Mouse (Mus musculus) urinary bladder, adult 2 months (tissue): ENCODE measurements at regions not wholly inside any gene's neighbourhood (a gene's known extent, or its start where the extent isn't known, plus 50 kb on each side); places are given as distances from the start of the nearest gene placed in this dataset.
A peak's percentile ranks its signal among the peaks of the same experiment; 100 is the strongest.

ENCODE experiments used
- DNase-seq: peaks from one replicate; pipeline ENCODE4 v3.0.0; 2022; ENCODE audit warnings: low spot score

DNA sequence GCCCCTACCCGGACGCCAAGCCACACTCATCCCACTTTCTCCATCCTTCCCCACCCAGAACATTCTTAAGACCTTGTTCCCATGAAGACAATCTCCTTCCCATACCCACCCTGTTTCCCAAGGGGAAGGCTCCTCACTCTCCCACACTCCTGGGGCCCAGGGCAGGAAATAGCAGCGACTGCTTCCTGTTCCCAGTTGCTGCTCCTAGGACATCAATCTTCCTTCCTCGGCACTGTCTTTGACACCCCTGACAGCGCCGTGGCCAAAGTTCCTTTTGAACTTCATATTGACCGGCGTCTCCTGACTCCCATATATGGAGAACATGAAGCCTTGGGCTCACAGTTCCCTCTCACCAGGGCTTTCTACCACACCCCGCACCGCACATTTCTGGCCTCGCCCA lies 96.2 kb upstream of the Spred2 start:
- DNase-seq: no peak

DNA sequence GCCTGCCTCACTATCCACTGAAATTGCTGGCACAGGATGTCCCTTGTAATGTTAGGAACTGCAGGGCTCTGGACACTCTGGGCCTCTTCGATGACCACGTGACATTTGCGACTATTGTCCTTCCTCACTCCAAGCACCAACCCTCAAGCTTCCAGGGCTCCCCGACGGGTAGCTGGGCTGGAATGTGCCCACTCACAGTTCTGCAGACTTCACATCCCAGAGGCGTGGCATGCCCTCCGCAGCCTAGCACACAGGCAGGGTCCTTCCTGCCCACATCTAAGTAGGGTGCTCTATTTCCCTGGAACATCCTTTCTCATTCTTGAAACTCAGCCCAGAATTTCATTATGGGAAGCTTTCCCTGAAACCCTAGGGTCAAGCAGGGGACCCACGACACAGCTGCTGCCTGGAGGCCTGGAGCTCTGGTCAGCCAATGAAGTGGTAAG lies 95.2 kb upstream of the Spred2 start:
- no peak for DNase-seq

DNA sequence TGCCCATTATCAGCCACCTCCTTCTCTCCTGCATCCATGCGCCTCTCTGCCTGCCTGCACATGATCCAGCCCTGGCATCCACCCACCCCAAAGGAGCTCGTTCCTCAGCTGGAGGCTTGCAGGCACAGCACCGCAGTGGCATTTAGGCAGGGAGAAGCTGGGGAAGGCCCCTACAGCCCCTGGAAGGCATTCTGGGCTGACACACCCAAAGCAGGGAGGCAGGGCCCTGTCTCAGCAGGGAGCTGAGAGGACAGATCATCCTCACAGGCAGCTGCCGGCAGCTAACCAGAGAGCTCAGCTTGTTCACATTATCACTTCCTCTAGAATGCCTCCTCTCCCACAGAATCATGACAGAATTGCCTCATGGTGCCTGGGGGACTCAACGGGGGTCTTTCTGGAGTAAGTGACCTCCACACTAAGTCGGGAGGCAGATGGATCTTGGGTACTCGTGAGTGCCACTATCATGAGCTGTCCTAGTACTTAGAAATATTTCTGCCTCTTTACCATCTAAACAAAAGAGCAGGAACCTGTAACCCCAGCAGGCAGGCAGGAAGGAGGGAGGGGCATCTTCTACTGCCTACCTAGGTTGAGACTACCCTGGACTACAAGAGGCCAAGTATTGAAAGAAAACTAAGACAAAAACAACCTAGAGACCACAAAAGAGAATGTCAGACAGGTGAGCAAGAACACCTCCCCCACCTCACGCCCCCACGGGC lies 94.5 kb upstream of the Spred2 start:
- no peak for DNase-seq

- peak; percentile 61 for DNase-seq
These were observed 93.7 kb upstream of the Spred2 start for GRCm38 (mm10) chr11:19830280-19831062.

DNA sequence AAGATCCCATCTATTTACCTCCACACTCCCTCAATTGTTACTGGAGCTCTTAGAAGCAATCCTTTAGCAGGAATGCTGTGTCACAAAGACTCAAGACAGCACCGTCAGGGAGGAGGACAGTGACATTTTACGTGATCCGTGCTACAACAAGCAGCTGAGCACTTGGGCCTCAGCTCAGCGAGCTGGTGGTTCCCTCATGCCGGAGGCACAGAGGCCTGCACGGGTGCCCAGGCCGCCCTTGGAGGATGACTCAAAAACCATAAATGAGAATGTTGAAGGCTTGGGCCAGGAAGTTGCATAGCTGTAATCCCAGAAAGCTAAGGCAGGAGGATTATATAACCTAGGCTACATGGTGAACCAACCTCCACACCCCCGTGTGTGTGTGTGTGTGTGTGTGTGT lies 89.6 kb upstream of the Spred2 start:
- no peak for DNase-seq

DNA sequence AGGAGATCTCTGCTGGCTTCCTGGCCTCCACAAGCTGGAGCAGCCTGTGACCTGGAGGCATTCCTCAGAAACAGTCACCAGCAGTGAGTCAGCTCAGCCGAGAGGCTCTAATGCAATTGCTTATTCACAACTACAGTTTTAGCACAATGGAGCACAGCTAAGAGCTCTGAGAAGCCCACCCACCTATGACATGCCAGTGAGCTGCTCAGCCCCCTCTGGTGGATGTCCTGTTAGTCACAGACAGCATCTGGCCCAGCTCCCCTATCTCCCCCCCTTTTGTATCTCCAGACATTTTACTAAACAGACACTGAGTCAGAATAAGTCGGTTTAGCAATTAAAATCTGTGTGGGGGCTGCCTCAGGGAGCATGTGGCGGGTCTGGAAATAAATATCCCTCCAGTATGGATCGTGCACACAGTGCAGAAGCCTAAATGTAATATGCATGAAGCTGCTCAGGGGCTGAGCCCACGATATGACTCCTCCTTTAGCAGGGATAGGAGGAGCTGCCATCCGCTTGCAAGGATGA lies 88.9 kb upstream of the Spred2 start:
- no peak for DNase-seq

- no peak for DNase-seq
These were observed 85.2 kb upstream of the Spred2 start for GRCm38 (mm10) chr11:19838932-19839331.

DNA sequence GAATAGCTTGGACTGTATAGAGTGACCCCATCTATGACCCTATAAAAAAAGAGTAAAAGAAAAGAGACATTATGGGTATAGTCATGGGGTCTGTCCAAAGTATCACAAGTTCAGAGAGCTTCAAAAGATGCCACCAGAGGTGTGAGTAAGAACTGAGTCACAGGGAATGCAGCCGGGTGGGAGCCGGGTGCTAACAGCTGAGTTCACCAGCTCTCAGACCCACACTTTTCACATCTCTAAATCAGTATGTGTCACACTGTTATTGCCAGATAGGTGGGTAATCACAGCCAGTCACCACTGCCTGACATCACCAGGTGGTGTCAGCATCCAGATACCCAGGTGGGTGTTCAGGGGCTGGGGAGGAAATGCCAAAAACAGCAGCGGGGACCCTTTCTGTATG lies 81.1 kb upstream of the Spred2 start:
- DNase-seq: no peak

DNA sequence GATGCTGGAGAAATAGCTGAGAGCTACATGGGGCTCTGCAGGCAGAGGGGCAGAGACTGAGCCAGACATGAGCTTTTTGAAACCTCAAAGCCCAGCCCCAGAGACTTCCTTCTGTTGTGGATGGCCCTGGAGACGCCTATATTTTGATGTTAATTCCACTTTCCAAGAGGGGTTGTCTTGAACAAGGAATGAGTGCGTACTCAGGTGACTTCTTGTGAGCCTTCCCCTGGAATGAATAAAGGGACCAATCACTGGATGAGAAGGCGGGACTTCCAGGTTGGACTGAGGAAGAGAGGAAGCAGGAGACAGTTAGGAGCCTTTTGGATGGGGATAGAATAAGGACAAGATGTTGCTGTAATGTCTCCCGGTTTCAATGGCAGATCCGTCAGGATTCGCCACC lies 76.3 kb upstream of the Spred2 start:
- no peak for DNase-seq

- no peak for DNase-seq
These were observed 75.8 kb upstream of the Spred2 start for GRCm38 (mm10) chr11:19848412-19848811.

DNA sequence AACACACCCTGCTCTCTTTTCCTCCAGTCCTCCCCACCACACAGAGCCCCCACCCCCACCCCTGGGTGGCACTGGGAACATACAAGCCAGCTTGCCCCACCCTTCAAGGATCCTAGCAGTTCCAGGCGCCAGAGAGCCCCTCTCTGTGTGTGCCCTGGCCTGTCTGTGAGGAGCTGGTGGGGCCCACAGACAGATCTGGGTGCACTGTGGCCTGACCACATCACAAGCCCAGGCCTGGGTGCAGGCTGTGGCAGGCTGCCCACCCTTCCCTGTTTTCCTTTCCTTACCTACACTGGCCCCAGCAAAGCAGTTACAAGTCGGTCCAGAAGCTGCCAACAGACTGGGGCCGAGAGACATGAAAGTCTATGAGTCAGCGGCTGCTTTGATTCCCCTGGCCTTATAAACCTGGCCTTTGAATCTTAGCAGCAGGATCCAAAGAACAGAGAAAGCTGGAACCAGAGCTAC lies 74.8 kb upstream of the Spred2 start:
- peak; percentile 55 for DNase-seq

DNA sequence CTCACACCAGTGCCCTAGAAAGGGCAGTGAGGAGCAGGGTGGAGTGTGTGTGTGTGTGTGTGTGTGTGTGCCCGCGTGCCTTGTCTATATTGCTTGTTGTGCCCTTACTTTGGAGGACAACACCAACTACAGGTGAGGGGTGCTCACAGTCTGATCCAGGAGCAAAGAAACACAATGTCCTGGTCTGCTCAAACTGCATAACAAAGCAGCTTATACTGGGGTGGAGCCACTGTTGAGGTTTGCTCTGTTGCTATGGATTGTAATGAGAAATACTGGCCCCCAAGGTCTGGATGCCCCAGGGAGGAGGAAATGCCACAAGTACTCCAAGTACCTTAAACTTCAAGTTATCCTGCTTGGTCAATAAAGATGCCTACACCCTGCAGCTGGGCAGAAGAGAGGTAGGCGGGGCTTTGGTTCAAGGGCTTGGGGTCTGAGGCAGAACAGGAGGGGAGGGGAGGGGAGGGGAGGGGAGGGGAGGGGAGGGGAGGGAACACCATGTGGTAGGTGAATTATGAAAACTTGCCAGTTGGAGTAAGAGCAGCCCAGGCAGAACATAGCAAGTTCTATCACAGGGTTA lies 74.2 kb upstream of the Spred2 start:
- DNase-seq: no peak

GRCm38 (mm10) chr11:19851022-19851615 lies 73.1 kb upstream of the Spred2 start:
- DNase-seq: no peak

DNA sequence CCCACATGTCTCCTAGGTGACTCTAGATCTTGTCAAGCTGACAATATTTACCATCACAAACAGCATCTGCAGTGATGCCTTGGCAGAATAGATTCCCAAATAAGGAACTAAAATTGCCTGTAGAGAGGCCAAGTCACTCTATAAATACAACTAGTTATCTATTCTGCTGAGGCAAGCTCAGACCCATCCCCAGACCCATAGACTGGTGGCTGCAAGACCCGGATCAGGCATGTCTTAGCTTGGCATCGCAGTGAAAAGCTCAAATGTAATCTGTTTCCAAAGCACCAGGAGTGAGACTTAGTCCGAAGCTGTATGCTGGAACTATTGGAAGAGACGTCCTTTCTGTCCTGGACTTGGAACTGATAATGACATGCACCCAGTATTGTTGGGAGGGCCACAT lies 62.6 kb upstream of the Spred2 start:
- no peak for DNase-seq

- no peak for DNase-seq
These were observed 60.8 kb upstream of the Spred2 start for GRCm38 (mm10) chr11:19863327-19863726.

- DNase-seq: no peak
These were observed 57.9 kb upstream of the Spred2 start for GRCm38 (mm10) chr11:19866262-19866661.

- no peak for DNase-seq
These were observed 54.5 kb upstream of the Spred2 start for GRCm38 (mm10) chr11:19869671-19870070.

GRCm38 (mm10) chr11:19870136-19870535 lies 54.0 kb upstream of the Spred2 start:
- no peak for DNase-seq

GRCm38 (mm10) chr11:19873796-19874195 lies 50.4 kb upstream of the Spred2 start:
- peak; percentile 34 for DNase-seq
